12 mouse cellular contexts compared by ENCODE assay signal in the genomic region with DNA sequence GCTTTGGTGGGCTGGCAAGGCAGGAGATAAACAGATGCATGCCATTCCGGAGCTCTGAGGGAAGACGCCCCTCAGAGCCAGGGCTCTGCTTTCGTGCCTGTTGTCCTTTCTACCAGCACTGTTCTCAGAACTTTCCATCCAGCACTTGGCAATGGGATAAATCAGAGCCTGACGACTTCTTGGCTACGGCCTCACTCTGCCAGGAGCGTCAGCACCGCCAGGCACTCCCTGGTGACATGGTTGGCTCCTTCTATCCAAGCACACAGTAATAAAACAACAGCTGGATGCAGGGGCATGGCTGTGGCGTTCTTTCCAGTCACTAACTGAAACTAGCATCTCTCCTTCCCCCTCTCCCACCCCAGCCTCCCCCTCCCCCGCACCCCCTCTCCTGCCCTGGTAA.
DNase-seq lines count a peak whose midpoint lies in the region; ATAC-seq and TF ChIP-seq lines count a peak whose summit lies in the region.
"Had no signal": no experiment of that assay in that cellular context is flagged by ENCODE, and none has a peak within 500 bp of the region (broad histone marks: within the 10 kb centered on the region; RNA-seq: fewer than 3 reads in every experiment).

No protein-coding gene starts in this region.

- H3K27me3 ChIP-seq in hindbrain, embryonic 13.5 days: no peaks in the 10 kb centered on the region
- no peaks in the 10 kb centered on the region for H3K27me3 ChIP-seq in hindbrain, embryonic 14.5 days (ENCODE audit: control insufficient read depth, insufficient read depth, low read length)
- no peaks in the 10 kb centered on the region for H3K27me3 ChIP-seq in stomach, embryonic 16.5 days (ENCODE audit: control insufficient read depth, insufficient read depth, low read length)
- no peaks in the 10 kb centered on the region for H3K27me3 ChIP-seq in stomach, postnatal 0 days (ENCODE audit: control insufficient read depth, insufficient read depth, low read length)
- H3K27me3 ChIP-seq in heart, embryonic 15.5 days: no peaks in the 10 kb centered on the region
- H3K27me3 ChIP-seq: liver, embryonic 13.5 days had no signal

- TF ChIP-seq EP300 in stomach, postnatal 0 days (optimal IDR thresholded peaks at IDR 0.05): no peak

- TF ChIP-seq CTCF in stomach, postnatal 0 days (IDR thresholded peaks at IDR 0.05; ENCODE audit: low read depth): no peak

- no peak overlapping the region; the same call in 1 of the 2 replicates for H3K27ac ChIP-seq in hindbrain, embryonic 13.5 days
- H3K27ac ChIP-seq in hindbrain, embryonic 14.5 days: no peak overlapping the region
- H3K27ac ChIP-seq in stomach, embryonic 16.5 days (ENCODE audit: low read length): no peak overlapping the region
- H3K27ac ChIP-seq in stomach, postnatal 0 days (replicated peaks): no peak overlapping the region
- H3K27ac ChIP-seq in heart, embryonic 15.5 days: peak overlapping the region; percentile 31; the same call in 1 of the 2 replicates
- H3K27ac ChIP-seq: liver, embryonic 13.5 days; midbrain, embryonic 13.5 days had no signal

- H3K4me1 ChIP-seq in hindbrain, embryonic 13.5 days (replicated peaks): peaks cover 25% of the 10 kb centered on the region
- peaks cover 7% of the 10 kb centered on the region; the same call in 1 of the 2 replicates for H3K4me1 ChIP-seq in hindbrain, embryonic 14.5 days (replicated peaks; ENCODE audit: control insufficient read depth, insufficient read depth, low read length)
- H3K4me1 ChIP-seq in stomach, embryonic 16.5 days (ENCODE audit: control insufficient read depth, insufficient read depth, low read length): peaks cover 31% of the 10 kb centered on the region
- peaks cover 3% of the 10 kb centered on the region; the same call in 1 of the 2 replicates for H3K4me1 ChIP-seq in stomach, postnatal 0 days (replicated peaks; ENCODE audit: control insufficient read depth, insufficient read depth)
- H3K4me1 ChIP-seq in heart, embryonic 15.5 days (replicated peaks): peaks cover 51% of the 10 kb centered on the region

- H3K4me3 ChIP-seq in hindbrain, embryonic 13.5 days: no peak overlapping the region
- H3K4me3 ChIP-seq in hindbrain, embryonic 14.5 days (replicated peaks; ENCODE audit: low read length): no peak overlapping the region
- no peak overlapping the region for H3K4me3 ChIP-seq in stomach, embryonic 16.5 days (replicated peaks; ENCODE audit: low read length)
- no peak overlapping the region for H3K4me3 ChIP-seq in stomach, postnatal 0 days (ENCODE audit: low read depth, low read length)
- H3K4me3 ChIP-seq in heart, embryonic 15.5 days: no peak overlapping the region
- H3K4me3 ChIP-seq: liver, embryonic 13.5 days; midbrain, embryonic 13.5 days had no signal

- H3K4me2 ChIP-seq in hindbrain, embryonic 13.5 days: no peak overlapping the region
- no peak overlapping the region for H3K4me2 ChIP-seq in hindbrain, embryonic 14.5 days (replicated peaks)
- H3K4me2 ChIP-seq in stomach, embryonic 16.5 days (ENCODE audit: low read depth, low read length): no peak overlapping the region
- no peak overlapping the region for H3K4me2 ChIP-seq in stomach, postnatal 0 days (replicated peaks; ENCODE audit: low read depth)
- no peak overlapping the region for H3K4me2 ChIP-seq in heart, embryonic 15.5 days
- H3K4me2 ChIP-seq: liver, embryonic 13.5 days; midbrain, embryonic 13.5 days had no signal

- no peaks in the 10 kb centered on the region for H3K36me3 ChIP-seq in hindbrain, embryonic 13.5 days
- no peaks in the 10 kb centered on the region for H3K36me3 ChIP-seq in hindbrain, embryonic 14.5 days (replicated peaks; ENCODE audit: control insufficient read depth, insufficient read depth)
- H3K36me3 ChIP-seq in stomach, embryonic 16.5 days (ENCODE audit: control insufficient read depth, insufficient read depth, low read length): no peaks in the 10 kb centered on the region
- no peaks in the 10 kb centered on the region for H3K36me3 ChIP-seq in stomach, postnatal 0 days (ENCODE audit: control insufficient read depth, insufficient read depth, low read length)
- H3K36me3 ChIP-seq in heart, embryonic 15.5 days: no peaks in the 10 kb centered on the region
- H3K36me3 ChIP-seq: liver, embryonic 13.5 days; midbrain, embryonic 13.5 days had no signal

- H3K9me3 ChIP-seq in hindbrain, embryonic 13.5 days: no peaks in the 10 kb centered on the region
- H3K9me3 ChIP-seq in hindbrain, embryonic 14.5 days (ENCODE audit: control insufficient read depth, low read length): no peaks in the 10 kb centered on the region
- no peaks in the 10 kb centered on the region for H3K9me3 ChIP-seq in stomach, embryonic 16.5 days (replicated peaks; ENCODE audit: control insufficient read depth, low read length)
- no peaks in the 10 kb centered on the region for H3K9me3 ChIP-seq in stomach, postnatal 0 days (ENCODE audit: control insufficient read depth, low read length)
- H3K9me3 ChIP-seq in heart, embryonic 15.5 days (replicated peaks): no peaks in the 10 kb centered on the region
- H3K9me3 ChIP-seq: liver, embryonic 13.5 days; midbrain, embryonic 13.5 days had no signal

- WGBS in hindbrain, embryonic 13.5 days: 36% methylated on average over 9 of the region's 9 CpGs
- WGBS in hindbrain, embryonic 14.5 days: 35% methylated on average over 9 of the region's 9 CpGs
- 39% methylated on average over 9 of the region's 9 CpGs for WGBS in stomach, embryonic 16.5 days
- WGBS in stomach, postnatal 0 days: 42% methylated on average over 9 of the region's 9 CpGs
- 19% methylated on average over 9 of the region's 9 CpGs for WGBS in heart, embryonic 15.5 days

- H3K9ac ChIP-seq in hindbrain, embryonic 13.5 days: no peak overlapping the region
- H3K9ac ChIP-seq in hindbrain, embryonic 14.5 days: no peak overlapping the region
- peak overlapping the region; percentile 23; the same call in 1 of the 2 replicates for H3K9ac ChIP-seq in stomach, embryonic 16.5 days (ENCODE audit: low read length)
- no peak overlapping the region for H3K9ac ChIP-seq in stomach, postnatal 0 days (ENCODE audit: low read length)
- no peak overlapping the region for H3K9ac ChIP-seq in heart, embryonic 15.5 days
- H3K9ac ChIP-seq: liver, embryonic 13.5 days; midbrain, embryonic 13.5 days had no signal

- DNase-seq in hindbrain, embryonic 14.5 days (ENCODE audit: low spot score): no peak
- no peak for DNase-seq in stomach, postnatal 0 days (ENCODE audit: low spot score)
- DNase-seq in urinary bladder, adult 2 months (ENCODE audit: low spot score): no peak
- DNase-seq in urinary bladder, postnatal 10 days (ENCODE audit: low spot score): no peak
- DNase-seq in lung, postnatal 10 days: no peak
- DNase-seq: kidney, postnatal 25 days; liver, embryonic 13.5 days; right cerebral cortex, adult 18-20 months had no signal

- ATAC-seq in hindbrain, embryonic 13.5 days (ENCODE audit: low FRiP score): peak; percentile 30; the same call in 1 of the 2 replicates
- no peak; the same call in 1 of the 2 replicates for ATAC-seq in hindbrain, embryonic 14.5 days (ENCODE audit: low FRiP score)
- no peak for ATAC-seq in stomach, embryonic 16.5 days (ENCODE audit: insufficient read depth, low FRiP score)
- ATAC-seq in stomach, postnatal 0 days (ENCODE audit: low FRiP score, low TSS enrichment): no peak
- no peak for ATAC-seq in heart, embryonic 15.5 days (replicated peaks; ENCODE audit: insufficient number of reproducible peaks, insufficient read depth, low FRiP score, low read depth)
- ATAC-seq: midbrain, embryonic 13.5 days had no signal
